Mouse (Mus musculus) hindbrain, embryonic 14.5 days (tissue): ENCODE results near the gene Ascc2. TPM values are rescaled to one million over a fixed set of nuclear protein-coding genes. Genes with fewer than 3 reads are reported as not detected.

Source experiments
- ATAC-seq: fragments of 200-750 bp; cut with Nextera tagmentation; 2 replicates; pipeline ENCODE4 v1.8.0; 2017; ENCODE audit warnings: moderate number of reproducible peaks, mild to moderate bottlenecking, moderate TSS enrichment, moderate library complexity; ENCODE audit not compliant: low FRiP score
- DNase-seq: peaks from one replicate; pipeline ENCODE4 v3.0.0-alpha.2; 2015; ENCODE audit warnings: low spot score
- H3K27ac ChIP-seq: fragments of 300-500 bp; sonication (generic); 2 replicates; pipeline ENCODE4 v1.5.1; 2014; ENCODE audit warnings: mild to moderate bottlenecking, moderate library complexity
- H3K27me3 ChIP-seq: fragments of 300-500 bp; sonication (generic); 2 replicates; pipeline ENCODE4 v1.6.1; 2014; ENCODE audit warnings: mild to moderate bottlenecking, low read length, mixed read lengths; ENCODE audit not compliant: control insufficient read depth, insufficient read depth
- H3K36me3 ChIP-seq: fragments of 300-500 bp; sonication (generic); replicated peaks from 2 replicates; pipeline ENCODE4 v1.6.1; 2014; ENCODE audit not compliant: control insufficient read depth, insufficient read depth
- H3K4me1 ChIP-seq: fragments of 300-500 bp; sonication (generic); replicated peaks from 2 replicates; pipeline ENCODE4 v1.6.1; 2014; ENCODE audit warnings: antibody characterized with exemption, low read length, mixed read lengths; ENCODE audit not compliant: control insufficient read depth, insufficient read depth
- H3K4me2 ChIP-seq: fragments of 300-500 bp; sonication (generic); replicated peaks from 2 replicates; pipeline ENCODE4 v1.6.1; 2014; ENCODE audit warnings: mild to moderate bottlenecking, moderate library complexity
- H3K4me3 ChIP-seq: fragments of 300-500 bp; sonication (generic); replicated peaks from 2 replicates; pipeline ENCODE4 v1.5.1; 2014; ENCODE audit warnings: mild to moderate bottlenecking, low read length
- H3K9ac ChIP-seq: fragments of 300-500 bp; sonication (generic); 2 replicates; pipeline ENCODE4 v1.6.1; 2014
- H3K9me3 ChIP-seq: fragments of 300-500 bp; sonication (generic); 2 replicates; pipeline ENCODE4 v1.6.1; 2016; ENCODE audit warnings: low read length; ENCODE audit not compliant: control insufficient read depth
- WGBS: fragments of 180-500 bp; shearing (Covaris S2); extraction: QIAGEN DNeasy Blood & Tissue Kit; methylation state at CpG from one replicate; pipeline ENCODE4 v1.1.7; 2014; 5-methylcytosine and 5-hydroxymethylcytosine counted together
- polyA plus RNA-seq: library from polyadenylated mRNA; unstranded; fragments of >200 nt; fragmentation: Nextera tagmentation; extraction: Ambion mirVana; gene quantifications from 2 replicates; pipeline ENCODE4 v1.2.1, GENCODE M21; 2014

Gene Ascc2
- 19.5 and 20.2 TPM in 2 replicates for polyA plus RNA-seq

DNA sequence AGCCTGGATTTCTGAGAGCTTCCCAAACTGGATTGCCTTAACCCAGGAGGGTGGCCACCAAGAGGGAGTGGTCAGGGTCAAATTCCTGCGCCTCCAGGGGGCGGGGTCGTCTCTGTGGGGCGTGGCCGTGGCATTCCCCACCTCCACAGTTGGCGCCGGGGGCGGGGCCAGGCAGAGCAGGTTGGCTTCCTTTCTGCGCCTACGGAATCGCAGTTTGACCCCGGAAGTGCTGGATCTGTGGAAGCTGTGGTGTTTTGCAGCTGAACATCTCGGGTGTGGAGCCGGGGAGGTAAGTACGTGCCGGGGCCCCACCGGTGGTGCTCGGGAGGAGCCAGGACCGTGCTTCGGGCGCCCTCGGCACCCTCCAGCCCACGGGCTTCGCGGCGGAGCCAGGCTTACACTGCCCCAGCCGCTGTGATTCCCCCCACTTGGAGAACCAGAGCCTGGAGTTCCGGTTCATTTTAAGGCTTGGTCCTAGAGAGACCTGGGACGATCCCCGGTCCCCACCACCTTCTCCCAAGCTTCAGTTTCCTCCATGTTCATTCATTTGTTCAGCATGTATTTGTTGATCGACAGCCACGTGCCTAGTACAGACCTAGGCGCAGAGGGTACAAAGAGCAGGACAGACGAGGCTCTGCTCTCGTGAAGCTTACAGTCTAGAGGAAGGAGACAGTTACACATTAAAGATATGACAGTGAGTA is at the start of gene Ascc2:
Gene Ascc2 (plus strand): TSS at position 214 of the 701 bp plus-strand sequence.
- peak; percentile 80 for DNase-seq
- Histone ChIP-seq H3K4me2 (peak within 1 kb of the TSS; percentile 65), H3K9me3 (no peaks in the 10 kb centered on the region), H3K36me3 (peaks cover 15% of the 10 kb centered on the region), H3K9ac (peak within 1 kb of the TSS; percentile 65), H3K27ac (no peak within 1 kb of the TSS), H3K4me1 (peaks cover 9% of the 10 kb centered on the region), H3K4me3 (peak within 1 kb of the TSS; percentile 56), H3K27me3 (no peaks in the 10 kb centered on the region)
- WGBS, result under 1% methylated on average over 35 of the region's 35 CpGs
- peak; percentile 92 for ATAC-seq

DNA sequence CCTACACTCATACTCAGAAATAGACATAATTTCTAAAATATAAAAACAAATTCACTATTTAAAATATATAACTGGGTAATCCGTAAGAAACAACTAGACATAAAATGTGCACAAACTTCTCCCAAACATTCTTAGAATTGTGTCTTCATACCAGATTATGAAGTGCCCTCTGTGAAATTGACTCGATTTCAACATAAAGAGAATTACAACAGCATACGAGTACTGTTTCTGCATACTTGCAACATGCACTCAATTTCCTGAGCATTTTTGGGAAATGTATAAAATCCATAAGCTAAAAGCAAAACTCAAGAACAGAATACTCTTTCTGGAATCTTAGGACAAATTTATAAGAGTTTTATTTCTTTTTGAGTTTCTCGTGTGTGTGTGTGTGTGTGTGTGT is 45.7 kb upstream of the Ascc2 start:
- ATAC-seq (no peak), DNase-seq (no peak)
- Histone ChIP-seq H3K9ac (no peak overlapping the region), H3K4me1 (peaks cover 27% of the 10 kb centered on the region), H3K9me3 (no peaks in the 10 kb centered on the region), H3K36me3 (no peaks in the 10 kb centered on the region), H3K27me3 (no peaks in the 10 kb centered on the region), H3K4me3 (no peak overlapping the region), H3K4me2 (peak overlapping the region; percentile 70; the same call in 1 of the 2 replicates), H3K27ac (no peak overlapping the region)
- 90% methylated on average over 4 of the region's 4 CpGs for WGBS

DNA sequence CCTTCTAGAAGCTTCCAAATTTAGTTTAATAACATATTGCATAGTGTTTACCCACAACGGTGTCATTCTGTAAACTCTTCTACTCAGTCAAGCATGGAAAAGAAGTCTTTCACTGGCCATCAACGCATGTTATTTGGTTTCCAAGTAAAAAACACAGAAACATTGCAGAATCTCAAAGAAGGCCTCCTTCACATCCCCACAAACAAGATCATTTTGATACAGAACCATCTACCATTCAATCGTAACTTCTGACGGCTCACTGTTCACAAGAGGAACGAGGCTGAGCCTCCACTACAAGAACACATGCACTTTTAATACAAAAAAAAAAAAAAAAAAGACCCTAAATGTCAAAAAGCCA is 44.1 kb upstream of the Ascc2 start:
- DNase-seq (no peak), ATAC-seq (no peak)
- H3K36me3 ChIP-seq, result no peaks in the 10 kb centered on the region
- H3K9ac ChIP-seq, result peak overlapping the region; percentile 94
- H3K4me1 ChIP-seq, result peaks cover 27% of the 10 kb centered on the region
- WGBS, result 26% methylated on average over 5 of the region's 5 CpGs
- no peak overlapping the region for H3K27ac ChIP-seq
- H3K4me3 ChIP-seq, result peak overlapping the region; percentile 94
- H3K4me2 ChIP-seq, result peak overlapping the region; percentile 70
- no peaks in the 10 kb centered on the region for H3K9me3 ChIP-seq
- H3K27me3 ChIP-seq, result no peaks in the 10 kb centered on the region

DNA sequence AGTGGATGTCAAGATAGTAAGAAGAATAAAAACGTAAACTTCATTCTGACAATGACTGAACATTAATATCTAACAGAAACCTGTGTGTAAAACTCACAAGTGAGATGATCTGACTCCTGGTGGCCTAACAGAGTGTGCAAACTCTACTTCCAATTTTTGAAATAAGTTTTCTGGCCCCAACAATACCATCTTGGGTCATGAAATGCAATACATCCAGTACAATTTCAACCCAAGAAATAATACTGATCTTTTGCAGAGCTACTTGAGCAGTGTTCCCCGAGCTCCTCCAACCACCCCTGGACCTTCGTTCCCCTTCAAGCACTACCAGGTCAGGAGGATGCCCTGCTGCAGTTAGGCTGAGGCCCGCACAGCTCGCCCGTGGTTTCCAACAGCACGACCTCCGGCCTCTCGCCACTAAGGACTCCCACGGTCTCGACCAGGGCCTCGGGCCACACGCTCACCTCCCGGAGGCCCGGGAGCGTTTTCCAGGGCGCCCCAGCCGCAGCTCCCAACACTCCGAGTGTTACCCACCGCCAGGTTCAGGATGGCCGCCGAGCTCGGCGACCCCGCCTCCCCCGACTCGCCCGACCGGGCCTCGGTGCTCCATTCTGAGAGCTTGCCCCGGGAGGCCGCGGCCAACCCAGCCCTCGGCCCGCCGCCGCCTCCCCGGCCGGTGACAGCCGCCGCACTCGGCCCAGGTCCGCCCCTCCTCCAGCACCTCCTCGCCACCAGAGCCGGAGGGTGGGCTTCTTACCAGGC is 43.5 kb upstream of the Ascc2 start:
- H3K27me3 ChIP-seq, result no peaks in the 10 kb centered on the region
- WGBS, result 2% methylated on average over 39 of the region's 45 CpGs
- no peaks in the 10 kb centered on the region for H3K9me3 ChIP-seq
- ATAC-seq (peak; percentile 92), DNase-seq (no peak)
- H3K36me3 ChIP-seq, result no peaks in the 10 kb centered on the region
- H3K27ac ChIP-seq, result peak overlapping the region; percentile 94
- H3K4me3 ChIP-seq, result peak overlapping the region; percentile 94
- H3K4me1 ChIP-seq, result peaks cover 27% of the 10 kb centered on the region
- H3K4me2 ChIP-seq, result peak overlapping the region; percentile 70
- peak overlapping the region; percentile 94 for H3K9ac ChIP-seq

DNA sequence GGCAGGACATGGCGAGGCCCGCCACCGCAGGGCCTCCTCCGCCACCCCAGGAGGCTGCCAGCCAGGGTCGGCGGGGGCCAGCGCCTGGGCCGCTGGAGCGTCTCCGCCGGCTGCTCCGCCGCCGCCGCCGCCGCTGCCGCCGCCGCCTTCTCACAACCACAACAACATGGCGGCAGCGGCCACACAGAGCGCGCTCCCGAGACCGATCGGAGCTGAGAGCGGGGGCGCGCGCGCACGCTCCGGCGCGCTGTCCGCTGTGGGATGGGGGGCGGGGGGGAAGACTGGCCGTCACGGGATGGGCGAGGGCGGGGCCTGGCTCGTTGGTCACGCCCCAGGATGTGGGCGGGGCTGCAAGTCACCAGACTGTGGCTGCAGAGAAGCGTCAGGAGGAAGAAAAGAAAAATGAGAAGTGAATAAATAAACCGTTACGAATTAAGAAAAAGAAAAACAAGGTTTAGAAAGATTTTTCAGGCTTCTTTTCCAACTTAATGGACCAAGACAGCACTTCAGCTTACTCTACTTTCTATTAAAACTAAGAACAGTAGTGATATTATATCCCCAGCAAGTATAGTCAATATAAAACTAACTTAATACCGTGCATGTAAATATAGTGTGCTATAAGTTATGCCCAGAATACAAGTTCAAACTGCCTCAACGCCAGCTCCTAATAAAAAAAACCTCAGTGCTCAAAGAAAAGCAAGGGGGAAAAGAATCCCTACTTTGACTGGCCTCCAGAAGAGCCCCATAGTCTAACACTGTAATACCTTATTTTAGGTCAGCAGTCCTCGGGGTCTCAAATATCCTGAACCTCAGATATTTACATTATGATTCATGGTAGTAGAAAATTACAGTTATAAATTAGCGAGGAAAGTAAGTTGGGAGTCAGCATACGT is 42.7 kb upstream of the Ascc2 start, which contains the start of gene Mtmr3:
Gene Mtmr3 (minus strand): TSS at position 256 of the 893 bp plus-strand sequence.
- WGBS, result 5% methylated on average over 53 of the region's 53 CpGs
- Histone ChIP-seq H3K36me3 (no peaks in the 10 kb centered on the region), H3K4me1 (peaks cover 27% of the 10 kb centered on the region), H3K9me3 (no peaks in the 10 kb centered on the region), H3K4me2 (peak within 1 kb of the TSS; percentile 70), H3K4me3 (peak within 1 kb of the TSS; percentile 94), H3K27me3 (no peaks in the 10 kb centered on the region), H3K27ac (peak within 1 kb of the TSS; percentile 94), H3K9ac (peak within 1 kb of the TSS; percentile 94)
- peak; percentile 94 for ATAC-seq
- peak; percentile 94 for DNase-seq

DNA sequence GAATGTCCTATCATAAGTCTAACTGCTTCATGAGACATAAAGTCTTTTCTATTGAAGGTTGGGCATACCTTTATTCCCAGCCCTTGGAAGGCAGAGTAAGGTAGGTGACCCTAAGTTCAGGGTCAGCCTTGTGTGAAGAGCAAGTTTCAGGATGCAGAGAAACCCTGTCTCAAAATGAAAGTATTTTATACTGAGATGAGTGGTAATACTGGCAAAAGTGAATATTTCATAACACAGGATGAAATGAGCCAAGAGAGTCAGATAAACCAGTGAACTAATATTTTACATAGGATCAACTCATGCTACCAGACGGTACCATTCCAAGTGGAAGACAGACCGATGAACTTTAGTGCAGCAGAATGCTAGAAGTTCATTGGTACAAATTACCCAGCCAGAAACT is 39.1 kb upstream of the Ascc2 start:
- Histone ChIP-seq H3K9ac (no peak overlapping the region), H3K27ac (no peak overlapping the region), H3K9me3 (no peaks in the 10 kb centered on the region), H3K4me3 (no peak overlapping the region), H3K36me3 (no peaks in the 10 kb centered on the region), H3K27me3 (no peaks in the 10 kb centered on the region), H3K4me1 (peaks cover 8% of the 10 kb centered on the region), H3K4me2 (no peak overlapping the region)
- ATAC-seq (no peak), DNase-seq (no peak)
- 95% methylated on average over 2 of the region's 2 CpGs for whole genome bisulfite sequencing

DNA sequence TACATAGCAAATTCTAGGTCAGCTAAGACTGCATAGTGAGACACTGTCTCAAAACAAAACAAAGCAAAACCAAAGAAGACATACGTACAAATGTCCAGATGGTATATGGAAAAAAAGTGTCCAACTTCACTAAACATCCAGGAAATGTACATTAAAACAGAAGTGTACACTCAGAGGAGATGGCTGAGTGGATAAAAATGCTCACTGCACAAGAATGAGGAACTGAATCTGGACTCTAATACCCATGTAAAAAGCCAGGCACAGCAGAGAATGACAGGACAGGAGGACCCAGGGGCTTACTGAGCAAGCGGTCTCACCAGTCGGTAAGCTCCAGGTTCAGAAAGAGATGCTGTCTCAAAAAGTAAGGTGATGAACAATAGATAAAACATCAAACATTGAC is 37.6 kb upstream of the Ascc2 start:
- ATAC-seq, result no peak
- H3K27me3 ChIP-seq, result no peaks in the 10 kb centered on the region
- WGBS, result 94% methylated on average over 3 of the region's 3 CpGs

DNA sequence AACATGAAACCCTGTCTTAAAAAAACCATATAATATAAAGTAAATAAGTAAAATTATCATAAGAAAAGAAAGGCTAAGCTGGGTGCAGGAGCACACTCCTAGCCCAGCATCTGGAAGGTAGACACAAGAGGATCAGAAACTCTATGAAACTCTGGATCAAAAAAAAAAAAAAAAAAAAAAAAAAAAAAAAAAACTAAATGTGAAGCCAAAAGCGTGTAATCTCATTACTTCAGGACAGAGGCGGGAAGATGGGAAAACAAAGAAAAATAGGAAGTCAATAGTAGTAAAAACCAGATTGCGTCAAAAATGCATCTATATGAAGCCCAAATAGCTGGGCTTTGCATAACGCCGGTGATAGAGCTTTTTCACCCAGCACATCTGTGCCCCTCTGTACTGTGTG is 35.7 kb upstream of the Ascc2 start:
- DNase-seq (no peak), ATAC-seq (no peak)

More for the DNA sequence above, 37.6 kb upstream of the Ascc2 start:
- DNase-seq, result no peak
- H3K9ac ChIP-seq, result no peak overlapping the region
- H3K4me2 ChIP-seq, result no peak overlapping the region
- H3K4me3 ChIP-seq, result no peak overlapping the region
- H3K9me3 ChIP-seq, result no peaks in the 10 kb centered on the region
- no peak overlapping the region for H3K27ac ChIP-seq
- no peaks in the 10 kb centered on the region for H3K36me3 ChIP-seq
- peaks cover 5% of the 10 kb centered on the region for H3K4me1 ChIP-seq

More for the DNA sequence above, 35.7 kb upstream of the Ascc2 start:
- Histone ChIP-seq H3K9ac (no peak overlapping the region), H3K27ac (no peak overlapping the region), H3K36me3 (no peaks in the 10 kb centered on the region), H3K27me3 (no peaks in the 10 kb centered on the region), H3K9me3 (no peaks in the 10 kb centered on the region), H3K4me2 (no peak overlapping the region), H3K4me3 (no peak overlapping the region), H3K4me1 (peaks cover 5% of the 10 kb centered on the region)
- 74% methylated on average over 5 of the region's 5 CpGs for WGBS
